In genomic region chr4:88721791-88722721, GRCm38 (mm10) we compare ENCODE assay signal across 8 mouse cellular contexts. TPM values are rescaled to one million over a fixed set of nuclear protein-coding genes. Genes with fewer than 3 reads are reported as not detected.
DNase-seq lines count a peak whose midpoint lies in the region; ATAC-seq and TF ChIP-seq lines count a peak whose summit lies in the region.

Gm26566 (plus strand) TSS chr4:88721805.
Klhl9 (minus strand) TSS chr4:88722465.

- TF ChIP-seq CTCF in E14TG2a.4 (conservative IDR thresholded peaks at IDR 0.05; ENCODE audit: low read length): no peak
- no peak for TF ChIP-seq CTCF in liver, postnatal 0 days (IDR thresholded peaks at IDR 0.05; ENCODE audit: low read depth)

- H3K36me3 ChIP-seq in E14TG2a.4 (ENCODE audit: insufficient read depth, low read length): peaks cover 28% of the 10 kb centered on the region
- peaks cover 20% of the 10 kb centered on the region for H3K36me3 ChIP-seq in forebrain, embryonic 12.5 days (replicated peaks)
- peaks cover 13% of the 10 kb centered on the region for H3K36me3 ChIP-seq in liver, postnatal 0 days (replicated peaks; ENCODE audit: insufficient read depth, low read length)
- peaks cover 6% of the 10 kb centered on the region; the same call in 1 of the 2 replicates for H3K36me3 ChIP-seq in neural tube, embryonic 14.5 days (ENCODE audit: control insufficient read depth, insufficient read depth, low read length)

- H3K9me3 ChIP-seq in E14TG2a.4 (ENCODE audit: low read length): peaks cover 75% of the 10 kb centered on the region
- no peaks in the 10 kb centered on the region for H3K9me3 ChIP-seq in forebrain, embryonic 12.5 days
- no peaks in the 10 kb centered on the region for H3K9me3 ChIP-seq in liver, postnatal 0 days (ENCODE audit: low read length)
- no peaks in the 10 kb centered on the region for H3K9me3 ChIP-seq in neural tube, embryonic 14.5 days (ENCODE audit: control insufficient read depth, low read length)

- no peak for TF ChIP-seq EP300 in liver, postnatal 0 days (IDR thresholded peaks at IDR 0.05; ENCODE audit: low read depth)

- ATAC-seq in forebrain, embryonic 12.5 days (ENCODE audit: low FRiP score): peak; percentile 97
- ATAC-seq in liver, postnatal 0 days: peak; percentile 98
- ATAC-seq in neural tube, embryonic 14.5 days (ENCODE audit: low read depth): peak; percentile 97

- peak within 1 kb of the TSS; percentile 96 for H3K27ac ChIP-seq in forebrain, embryonic 12.5 days
- H3K27ac ChIP-seq in liver, postnatal 0 days (ENCODE audit: low read depth): peak within 1 kb of the TSS; percentile 100
- H3K27ac ChIP-seq in neural tube, embryonic 14.5 days (ENCODE audit: low read depth, low read length): peak within 1 kb of the TSS; percentile 99

- H3K4me1 ChIP-seq in E14TG2a.4 (replicated peaks; ENCODE audit: low read depth, low read length): no peaks in the 10 kb centered on the region; the same call in 1 of the 2 replicates
- peaks cover 32% of the 10 kb centered on the region for H3K4me1 ChIP-seq in forebrain, embryonic 12.5 days
- H3K4me1 ChIP-seq in liver, postnatal 0 days (ENCODE audit: insufficient read depth): peaks cover 19% of the 10 kb centered on the region
- peaks cover 25% of the 10 kb centered on the region for H3K4me1 ChIP-seq in neural tube, embryonic 14.5 days (ENCODE audit: control insufficient read depth, insufficient read depth, low read length)

- WGBS in forebrain, embryonic 12.5 days: under 1% methylated on average over 82 of the region's 82 CpGs
- under 1% methylated on average over 82 of the region's 82 CpGs for WGBS in large intestine, adult 2 months
- WGBS in liver, postnatal 0 days (ENCODE audit: insufficient replicate concordance): under 1% methylated on average over 73 of the region's 82 CpGs
- WGBS in neural tube, embryonic 14.5 days: under 1% methylated on average over 82 of the region's 82 CpGs

- H3K27me3 ChIP-seq in E14TG2a.4 (ENCODE audit: insufficient read depth, low read length): no peaks in the 10 kb centered on the region
- no peaks in the 10 kb centered on the region for H3K27me3 ChIP-seq in forebrain, embryonic 12.5 days
- H3K27me3 ChIP-seq in liver, postnatal 0 days (ENCODE audit: insufficient read depth, low read length): no peaks in the 10 kb centered on the region
- H3K27me3 ChIP-seq in neural tube, embryonic 14.5 days (ENCODE audit: control insufficient read depth, insufficient read depth, low read length): no peaks in the 10 kb centered on the region

- peak; percentile 84 for DNase-seq in c-Kit-positive CD71-positive TER-119-positive erythroid progenitor cells, embryonic 14.5 days (ENCODE audit: low spot score)
- DNase-seq in heart, postnatal 10 days: peak; percentile 95
- peak; percentile 61 for DNase-seq in large intestine, adult 2 months (ENCODE audit: low read depth, low spot score)
- DNase-seq in liver, postnatal 0 days: peak; percentile 95
- peak; percentile 94 for DNase-seq in testis, postnatal 10 days (ENCODE audit: low spot score)

- H3K9ac ChIP-seq in forebrain, embryonic 12.5 days: peak within 1 kb of the TSS; percentile 96
- peak within 1 kb of the TSS; percentile 96 for H3K9ac ChIP-seq in liver, postnatal 0 days (replicated peaks)
- H3K9ac ChIP-seq in neural tube, embryonic 14.5 days (replicated peaks; ENCODE audit: low read depth, low read length): peak within 1 kb of the TSS; percentile 98

- intact Hi-C loops in heart, postnatal 10 days (cut with DNase I): loop anchor here (5.0 kb wide), 1 partner anchor 415 kb away; the partner anchor contains the start of gene Mtap

- peak within 1 kb of the TSS; percentile 81 for H3K4me2 ChIP-seq in forebrain, embryonic 12.5 days
- peak within 1 kb of the TSS; percentile 94 for H3K4me2 ChIP-seq in liver, postnatal 0 days (ENCODE audit: low read depth, low read length)
- peak within 1 kb of the TSS; percentile 86 for H3K4me2 ChIP-seq in neural tube, embryonic 14.5 days (ENCODE audit: low read depth, low read length)

- peak within 1 kb of the TSS; percentile 84 for H3K4me3 ChIP-seq in E14TG2a.4 (replicated peaks; ENCODE audit: low read length)
- peak within 1 kb of the TSS; percentile 91 for H3K4me3 ChIP-seq in forebrain, embryonic 12.5 days (replicated peaks)
- peak within 1 kb of the TSS; percentile 89 for H3K4me3 ChIP-seq in liver, postnatal 0 days (ENCODE audit: low read depth, low read length)
- H3K4me3 ChIP-seq in neural tube, embryonic 14.5 days (ENCODE audit: low read depth, low read length): peak within 1 kb of the TSS; percentile 99

RNA-seq across cellular contexts. Expression of gene Gm26566, which starts in this region (rescaled TPM):
- 1.6 and 2.4 TPM in 2 replicates for polyA plus RNA-seq in forebrain, embryonic 12.5 days (2016; fragmentation: Nextera tagmentation; extraction: Ambion mirVana)
- total RNA-seq in heart, postnatal 10 days (2021): under 1 TPM; 0.50 TPM
- 0.15 and 0.21 TPM in 2 replicates for polyA plus RNA-seq in large intestine, adult 2 months (2012; rRNA removed)
- 0.15 and 0.22 TPM in 2 replicates for polyA plus RNA-seq in liver, postnatal 0 days (2015; fragmentation: Nextera tagmentation; extraction: Ambion mirVana)
- 1.6 and 2.6 TPM in 2 replicates for polyA plus RNA-seq in neural tube, embryonic 14.5 days (2014; fragmentation: Nextera tagmentation; extraction: Ambion mirVana)

RNA-seq across cellular contexts. Expression of gene Klhl9, which starts in this region (rescaled TPM):
- 142 and 149 TPM in 2 replicates for polyA plus RNA-seq in forebrain, embryonic 12.5 days (2016; fragmentation: Nextera tagmentation; extraction: Ambion mirVana)
- total RNA-seq in heart, postnatal 10 days (2021): 10 to 100 TPM; 82.6 to 87.1 TPM
- 7.2 and 12.3 TPM in 2 replicates for polyA plus RNA-seq in large intestine, adult 2 months (2012; rRNA removed)
- polyA plus RNA-seq in liver, postnatal 0 days (2015; fragmentation: Nextera tagmentation; extraction: Ambion mirVana): 18.6 and 20.1 TPM in 2 replicates
- 129 and 164 TPM in 2 replicates for polyA plus RNA-seq in neural tube, embryonic 14.5 days (2014; fragmentation: Nextera tagmentation; extraction: Ambion mirVana)

Comparison
In these comparisons a context has a peak if more than half of its experiments do, and no peak if none do; other contexts are left out.
1. Peak in every context shown above with its lines: DNase-seq, ATAC-seq, H3K4me3 ChIP-seq and H3K27ac ChIP-seq.